Mouse (Mus musculus): ENCODE data around the gene Rpl7l1. TPM values are rescaled to one million over a fixed set of nuclear protein-coding genes. Genes with fewer than 3 reads are reported as not detected.

The Rpl7l1 gene
- polyA plus RNA-seq (2014; fragmentation: Illumina TruSeq; extraction: RNeasy Lipid Tissue Mini Kit (QIAGEN cat#74804); ENCODE audit: low read depth, low replicate concordance): 54.9 TPM

GRCm38 (mm10) chr17:46782341-46783221, at the start of gene Rpl7l1:
Gene Rpl7l1 (minus strand): TSS chr17:46782672.

GRCm38 (mm10) chr17:46772404-46773277, 9.8 kb downstream of the Rpl7l1 start, which contains the start of gene 2310039H08Rik:
Gene 2310039H08Rik (plus strand): TSS chr17:46772635.

GRCm38 (mm10) chr17:46763544-46763943, 18.9 kb downstream of the Rpl7l1 start, which contains the start of gene Ptcra:
Gene Ptcra (minus strand): TSS chr17:46763712.

GRCm38 (mm10) chr17:46751794-46752556, 30.5 kb downstream of the Rpl7l1 start, which contains the start of gene Cnpy3:
Gene Cnpy3 (minus strand): TSS chr17:46752214.

GRCm38 (mm10) chr17:46728904-46729318, 53.6 kb downstream of the Rpl7l1 start, which contains the start of gene Gnmt:
Gene Gnmt (minus strand): TSS chr17:46729168.

Other genes with a start within 250 kb of the Rpl7l1 start
- 16.2 TPM for gene Cul9, start 236.3 kb downstream of the Rpl7l1 start, polyA plus RNA-seq (2014; fragmentation: Illumina TruSeq; extraction: RNeasy Lipid Tissue Mini Kit (QIAGEN cat#74804); ENCODE audit: low read depth, low replicate concordance)
- gene Srf, start 226.5 kb downstream of the Rpl7l1 start, polyA plus RNA-seq (2014; fragmentation: Illumina TruSeq; extraction: RNeasy Lipid Tissue Mini Kit (QIAGEN cat#74804); ENCODE audit: low read depth, low replicate concordance): 101 TPM
- gene Ptk7, start 153.2 kb downstream of the Rpl7l1 start, polyA plus RNA-seq (2014; fragmentation: Illumina TruSeq; extraction: RNeasy Lipid Tissue Mini Kit (QIAGEN cat#74804); ENCODE audit: low read depth, low replicate concordance): 2.3 TPM
- gene Klc4, start 136.7 kb downstream of the Rpl7l1 start, polyA plus RNA-seq (2014; fragmentation: Illumina TruSeq; extraction: RNeasy Lipid Tissue Mini Kit (QIAGEN cat#74804); ENCODE audit: low read depth, low replicate concordance): 23.4 TPM
- 123 TPM for gene Mrpl2, start 136.4 kb downstream of the Rpl7l1 start, polyA plus RNA-seq (2014; fragmentation: Illumina TruSeq; extraction: RNeasy Lipid Tissue Mini Kit (QIAGEN cat#74804); ENCODE audit: low read depth, low replicate concordance)
- gene Cul7, start 132.3 kb downstream of the Rpl7l1 start, polyA plus RNA-seq (2014; fragmentation: Illumina TruSeq; extraction: RNeasy Lipid Tissue Mini Kit (QIAGEN cat#74804); ENCODE audit: low read depth, low replicate concordance): 18.5 TPM
- 19.7 TPM for gene Rrp36, start 108.3 kb downstream of the Rpl7l1 start, polyA plus RNA-seq (2014; fragmentation: Illumina TruSeq; extraction: RNeasy Lipid Tissue Mini Kit (QIAGEN cat#74804); ENCODE audit: low read depth, low replicate concordance)
- gene Mea1, start 103.9 kb downstream of the Rpl7l1 start, polyA plus RNA-seq (2014; fragmentation: Illumina TruSeq; extraction: RNeasy Lipid Tissue Mini Kit (QIAGEN cat#74804); ENCODE audit: low read depth, low replicate concordance): 53.7 TPM
- gene Klhdc3, start 101.8 kb downstream of the Rpl7l1 start, polyA plus RNA-seq (2014; fragmentation: Illumina TruSeq; extraction: RNeasy Lipid Tissue Mini Kit (QIAGEN cat#74804); ENCODE audit: low read depth, low replicate concordance): 59.2 TPM
- 34.8 TPM for gene Ppp2r5d, start 77.6 kb downstream of the Rpl7l1 start, polyA plus RNA-seq (2014; fragmentation: Illumina TruSeq; extraction: RNeasy Lipid Tissue Mini Kit (QIAGEN cat#74804); ENCODE audit: low read depth, low replicate concordance)
- 33.9 TPM for gene Pex6, start 71.2 kb downstream of the Rpl7l1 start, polyA plus RNA-seq (2014; fragmentation: Illumina TruSeq; extraction: RNeasy Lipid Tissue Mini Kit (QIAGEN cat#74804); ENCODE audit: low read depth, low replicate concordance)
- gene Gnmt, start 53.5 kb downstream of the Rpl7l1 start, polyA plus RNA-seq (2014; fragmentation: Illumina TruSeq; extraction: RNeasy Lipid Tissue Mini Kit (QIAGEN cat#74804); ENCODE audit: low read depth, low replicate concordance): 6.3 TPM
- 23.0 TPM for gene Cnpy3, start 30.5 kb downstream of the Rpl7l1 start, polyA plus RNA-seq (2014; fragmentation: Illumina TruSeq; extraction: RNeasy Lipid Tissue Mini Kit (QIAGEN cat#74804); ENCODE audit: low read depth, low replicate concordance)
- gene Ptcra, start 19.0 kb downstream of the Rpl7l1 start, polyA plus RNA-seq (2014; fragmentation: Illumina TruSeq; extraction: RNeasy Lipid Tissue Mini Kit (QIAGEN cat#74804); ENCODE audit: low read depth, low replicate concordance): not detected
- gene 2310039H08Rik, start 10.0 kb downstream of the Rpl7l1 start, polyA plus RNA-seq (2014; fragmentation: Illumina TruSeq; extraction: RNeasy Lipid Tissue Mini Kit (QIAGEN cat#74804); ENCODE audit: low read depth, low replicate concordance): 32.7 TPM
- gene Bicral, start 75.8 kb upstream of the Rpl7l1 start, polyA plus RNA-seq (2014; fragmentation: Illumina TruSeq; extraction: RNeasy Lipid Tissue Mini Kit (QIAGEN cat#74804); ENCODE audit: low read depth, low replicate concordance): 10.0 TPM
- gene Tbcc, start 108.0 kb upstream of the Rpl7l1 start, polyA plus RNA-seq (2014; fragmentation: Illumina TruSeq; extraction: RNeasy Lipid Tissue Mini Kit (QIAGEN cat#74804); ENCODE audit: low read depth, low replicate concordance): 17.7 TPM
- gene Prph2, start 127.8 kb upstream of the Rpl7l1 start, polyA plus RNA-seq (2014; fragmentation: Illumina TruSeq; extraction: RNeasy Lipid Tissue Mini Kit (QIAGEN cat#74804); ENCODE audit: low read depth, low replicate concordance): not detected
- gene Ubr2, start 227.9 kb upstream of the Rpl7l1 start, polyA plus RNA-seq (2014; fragmentation: Illumina TruSeq; extraction: RNeasy Lipid Tissue Mini Kit (QIAGEN cat#74804); ENCODE audit: low read depth, low replicate concordance): 48.3 TPM

All from heart, adult 10 weeks (tissue).